Mouse (Mus musculus) R1 (cell line): ENCODE measurements around the gene Sf3a1.

ENCODE experiments used
- DNase-seq: peaks from one replicate; pipeline ENCODE4 v3.0.0-alpha.2; 2018; ENCODE audit warnings: low read depth, low spot score

The Sf3a1 gene

GRCm38 (mm10) chr11:4216248-4217000 lies 56.3 kb downstream of the Sf3a1 start:
- no peak for DNase-seq

GRCm38 (mm10) chr11:4217914-4218629 lies 57.9 kb downstream of the Sf3a1 start, which contains the start of gene Castor1:
Castor1 (plus strand) TSS chr11:4218225.
- peak; percentile 100 for DNase-seq

- DNase-seq, result peak; percentile 84
These were observed 58.5 kb downstream of the Sf3a1 start for GRCm38 (mm10) chr11:4218637-4219036.

- peak; percentile 61 for DNase-seq
These were observed 59.2 kb downstream of the Sf3a1 start for GRCm38 (mm10) chr11:4219317-4219751.

GRCm38 (mm10) chr11:4219908-4220307 lies 59.8 kb downstream of the Sf3a1 start:
- DNase-seq, result no peak

GRCm38 (mm10) chr11:4220443-4221400 lies 60.6 kb downstream of the Sf3a1 start:
- peak; percentile 83 for DNase-seq

GRCm38 (mm10) chr11:4222046-4222950 lies 62.1 kb downstream of the Sf3a1 start:
- DNase-seq, result no peak

- DNase-seq, result no peak
These were observed 63.4 kb downstream of the Sf3a1 start for GRCm38 (mm10) chr11:4223393-4224188.

- no peak for DNase-seq
These were observed 64.1 kb downstream of the Sf3a1 start for GRCm38 (mm10) chr11:4224223-4224622.

GRCm38 (mm10) chr11:4226569-4227325 lies 66.6 kb downstream of the Sf3a1 start:
- no peak for DNase-seq

- no peak for DNase-seq
These were observed 68.3 kb downstream of the Sf3a1 start for GRCm38 (mm10) chr11:4228463-4228862.

- DNase-seq, result no peak
These were observed 69.7 kb downstream of the Sf3a1 start for GRCm38 (mm10) chr11:4229841-4230240.

- no peak for DNase-seq
These were observed 71.3 kb downstream of the Sf3a1 start for GRCm38 (mm10) chr11:4231435-4231834.
